In genomic region chr5:17454059-17454458, GRCm38 (mm10) we compare ENCODE assay signal across 34 mouse cellular contexts. TPM values are rescaled to one million over a fixed set of nuclear protein-coding genes. Genes with fewer than 3 reads are reported as not detected.
"Had no signal": no experiment of that assay in that cellular context is flagged by ENCODE, and none has a peak within 500 bp of the region (broad histone marks: within the 10 kb centered on the region; RNA-seq: fewer than 3 reads in every experiment).

No protein-coding gene starts in this region.

- H3K36me3 ChIP-seq: embryonic facial prominence, embryonic 10.5 days; embryonic facial prominence, embryonic 12.5 days; embryonic facial prominence, embryonic 13.5 days; embryonic facial prominence, embryonic 15.5 days; forebrain, embryonic 10.5 days; forebrain, embryonic 12.5 days; forebrain, embryonic 15.5 days had no signal

- H3K4me3 ChIP-seq: embryonic facial prominence, embryonic 10.5 days; embryonic facial prominence, embryonic 12.5 days; embryonic facial prominence, embryonic 13.5 days; embryonic facial prominence, embryonic 15.5 days; erythroblast, embryonic 14.5 days; forebrain, embryonic 10.5 days; forebrain, embryonic 12.5 days; forebrain, embryonic 13.5 days; forebrain, embryonic 15.5 days; gastrocnemius, adult 2 months had no signal

- ATAC-seq: forebrain, embryonic 13.5 days; forebrain, embryonic 14.5 days; forebrain, embryonic 15.5 days; forebrain, embryonic 16.5 days; forebrain, postnatal 0 days had no signal

- H3K9ac ChIP-seq: embryonic facial prominence, embryonic 12.5 days; embryonic facial prominence, embryonic 13.5 days; embryonic facial prominence, embryonic 15.5 days; forebrain, embryonic 12.5 days; forebrain, embryonic 13.5 days; forebrain, embryonic 15.5 days; forebrain, postnatal 0 days had no signal

- H3K9me3 ChIP-seq: embryonic facial prominence, embryonic 10.5 days; embryonic facial prominence, embryonic 12.5 days; embryonic facial prominence, embryonic 13.5 days; embryonic facial prominence, embryonic 15.5 days; forebrain, embryonic 10.5 days; forebrain, embryonic 12.5 days; forebrain, embryonic 13.5 days; forebrain, embryonic 15.5 days had no signal

- H3K4me2 ChIP-seq: embryonic facial prominence, embryonic 12.5 days; embryonic facial prominence, embryonic 13.5 days; embryonic facial prominence, embryonic 15.5 days; forebrain, embryonic 12.5 days; forebrain, embryonic 13.5 days; forebrain, embryonic 15.5 days had no signal

- H3K27me3 ChIP-seq: embryonic facial prominence, embryonic 12.5 days; embryonic facial prominence, embryonic 13.5 days; embryonic facial prominence, embryonic 15.5 days; forebrain, embryonic 12.5 days; forebrain, embryonic 13.5 days; forebrain, embryonic 15.5 days had no signal

- DNase-seq: cerebellum, adult 2 months; cerebellum, adult 8-10 months; cerebellum, adult 9-10 months; cerebellum, adult 9-11 months; cerebellum, postnatal 10 days; cerebellum, postnatal 14 days; cerebellum, postnatal 25 days; cerebellum, postnatal 36 days; embryo, embryonic 11 days; forebrain, postnatal 0 days; gastrocnemius, adult 2 months; gastrocnemius, postnatal 10 days; gastrocnemius, postnatal 14 days; gastrocnemius, postnatal 25 days; gastrocnemius, postnatal 36 days; heart, adult 11 months; heart, adult 18-20 months had no signal

- H3K27ac ChIP-seq: embryonic facial prominence, embryonic 10.5 days; embryonic facial prominence, embryonic 12.5 days; embryonic facial prominence, embryonic 13.5 days; embryonic facial prominence, embryonic 15.5 days; forebrain, embryonic 10.5 days; forebrain, embryonic 12.5 days; forebrain, embryonic 13.5 days; forebrain, embryonic 15.5 days; gastrocnemius, adult 2 months had no signal

- H3K4me1 ChIP-seq: embryonic facial prominence, embryonic 12.5 days; embryonic facial prominence, embryonic 13.5 days; embryonic facial prominence, embryonic 15.5 days; forebrain, embryonic 10.5 days; forebrain, embryonic 12.5 days; forebrain, embryonic 13.5 days; forebrain, embryonic 15.5 days had no signal

RNA-seq across cellular contexts. Expression of gene Speer4f1, which starts 21.8 kb away (rescaled TPM):
- polyA plus RNA-seq: cerebellum, adult 2 months; cortical plate, adult 2 months; embryonic facial prominence, embryonic 10.5 days; embryonic facial prominence, embryonic 11.5 days; embryonic facial prominence, embryonic 12.5 days; embryonic facial prominence, embryonic 13.5 days; embryonic facial prominence, embryonic 14.5 days; embryonic facial prominence, embryonic 15.5 days; erythroblast, embryonic 14.5 days; forebrain, embryonic 10.5 days; forebrain, embryonic 11.5 days; forebrain, embryonic 12.5 days; forebrain, embryonic 13.5 days; forebrain, embryonic 14.5 days; forebrain, embryonic 15.5 days; forebrain, embryonic 16.5 days; forebrain, postnatal 0 days; frontal cortex, adult 2 months; gonadal fat pad, adult 2 months had no signal
